Mouse (Mus musculus) adrenal gland, postnatal 10 days (tissue): ENCODE measurements around the gene Rab5c. TPM values are rescaled to one million over a fixed set of nuclear protein-coding genes. Genes with fewer than 3 reads are reported as not detected.

ENCODE experiments used
- DNase-seq: peaks from one replicate; pipeline ENCODE4 v3.0.0; 2021; ENCODE audit warnings: mixed read lengths
- long read RNA-seq, 2 experiments: library from polyadenylated mRNA; stranded (forward); transcript quantifications; one replicate each; pipeline ENCODE4 v2.0.0; 2021
- total RNA-seq, 2 experiments: library from RNA; stranded (reverse); gene quantifications; 2 replicates each; pipeline ENCODE4 v1.2.3; 2021

Gene Rab5c
- total RNA-seq, result 100 to 1,000 TPM; 182 to 183 TPM
- long read RNA-seq, experiment 1, transcript Rab5c-202 (6 exons, 1,915 nt), result major isoform, 9 of 54 reads
- long read RNA-seq, experiment 1, partial matches to known transcripts, result 2 of 54 reads
- long read RNA-seq, experiment 1, other reads (novel, unspliced or antisense), result 42 of 54 reads
- long read RNA-seq, experiment 2, transcript Rab5c-202 (6 exons, 1,915 nt), result major isoform, 24 of 37 reads
- long read RNA-seq, experiment 2, partial matches to known transcripts, result 4 of 37 reads
- long read RNA-seq, experiment 2, other reads (novel, unspliced or antisense), result 8 of 37 reads

DNA sequence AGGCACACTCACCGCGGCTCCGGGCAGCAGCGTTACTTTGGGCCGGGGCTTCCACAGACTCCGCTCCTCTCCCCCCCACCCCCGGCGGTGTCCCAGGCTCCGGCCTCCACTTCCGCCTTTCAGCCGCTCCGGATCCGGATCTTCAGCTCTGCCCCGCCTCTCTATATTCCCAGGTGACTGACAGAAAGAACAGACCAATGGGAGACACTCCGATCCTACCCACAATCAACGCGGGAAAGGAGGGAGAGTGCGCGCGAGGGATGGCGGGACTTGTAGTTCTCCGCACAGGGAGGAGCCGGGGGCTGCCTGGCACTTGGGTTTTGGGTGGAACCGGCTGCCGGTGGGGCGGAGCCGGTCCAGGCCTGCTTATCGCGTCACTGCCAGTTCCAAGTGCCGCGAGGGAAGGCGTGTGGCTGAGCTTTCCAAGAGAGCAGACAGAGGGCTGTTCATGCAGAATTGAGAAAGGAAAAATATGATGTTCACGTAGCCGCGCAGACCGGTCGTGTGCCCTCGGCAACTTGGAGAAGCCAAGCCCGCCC is at the start of gene Rab5c:
Gene Rab5c (minus strand): TSS at position 150 of the 539 bp plus-strand sequence.
- DNase-seq, result peak; percentile 99

DNA sequence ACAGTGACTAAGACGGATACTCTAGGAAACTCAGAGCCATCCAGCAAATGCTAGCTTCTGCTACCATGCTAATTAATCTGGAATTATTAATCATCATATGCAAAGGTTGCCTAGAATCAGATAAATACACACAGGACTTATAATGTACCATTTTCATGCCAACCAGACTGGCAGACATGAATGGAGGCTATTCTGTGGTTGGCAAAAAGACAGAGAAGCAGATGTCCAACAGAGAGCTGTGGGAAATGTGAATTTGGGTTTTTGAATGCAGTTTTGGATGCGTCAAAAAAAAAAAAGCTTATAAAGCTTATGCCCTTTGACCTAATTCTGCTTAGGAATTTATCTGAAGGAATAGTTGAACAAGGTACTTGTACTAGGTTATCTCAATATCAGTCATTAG is 47.8 kb upstream of the Rab5c start:
- no peak for DNase-seq

DNA sequence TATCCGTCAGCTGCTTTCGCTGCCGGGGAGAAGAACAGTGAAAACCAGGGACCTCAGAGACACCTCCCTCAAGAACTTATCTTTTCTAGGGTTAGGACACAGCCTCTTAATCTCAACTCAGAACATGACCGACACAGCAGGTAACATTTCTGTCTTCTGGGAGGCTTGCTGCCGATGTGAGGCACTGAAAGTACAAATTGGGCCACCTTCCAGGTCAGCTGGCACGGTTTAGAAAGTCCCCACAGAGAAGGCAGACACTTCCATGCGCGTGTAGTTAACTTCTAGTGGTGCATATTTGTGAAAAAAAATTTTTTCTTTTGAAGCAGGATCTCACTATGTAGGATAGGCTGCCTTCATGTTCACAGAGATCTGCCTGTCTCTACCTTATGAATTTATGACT is 46.3 kb upstream of the Rab5c start:
- DNase-seq, result peak; percentile 54

DNA sequence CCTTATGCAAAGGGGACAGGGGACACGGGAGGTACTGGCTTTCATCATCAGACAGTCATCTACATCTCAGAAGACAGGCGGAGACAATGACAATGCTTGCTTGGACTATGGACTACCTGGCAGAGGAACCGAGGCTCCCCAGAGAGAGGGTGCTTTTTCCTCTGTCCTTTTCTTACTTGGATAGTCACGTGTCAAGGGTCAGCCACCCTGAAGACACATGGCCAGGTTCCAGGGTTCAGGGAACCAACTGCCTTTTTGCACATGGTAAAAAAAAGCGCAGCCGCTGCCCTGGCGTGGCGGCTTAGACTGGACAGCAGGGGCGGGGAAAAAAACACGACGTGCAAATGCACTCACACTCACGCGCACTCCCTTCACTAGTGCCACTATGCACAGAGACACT is 44.6 kb upstream of the Rab5c start:
- no peak for DNase-seq

DNA sequence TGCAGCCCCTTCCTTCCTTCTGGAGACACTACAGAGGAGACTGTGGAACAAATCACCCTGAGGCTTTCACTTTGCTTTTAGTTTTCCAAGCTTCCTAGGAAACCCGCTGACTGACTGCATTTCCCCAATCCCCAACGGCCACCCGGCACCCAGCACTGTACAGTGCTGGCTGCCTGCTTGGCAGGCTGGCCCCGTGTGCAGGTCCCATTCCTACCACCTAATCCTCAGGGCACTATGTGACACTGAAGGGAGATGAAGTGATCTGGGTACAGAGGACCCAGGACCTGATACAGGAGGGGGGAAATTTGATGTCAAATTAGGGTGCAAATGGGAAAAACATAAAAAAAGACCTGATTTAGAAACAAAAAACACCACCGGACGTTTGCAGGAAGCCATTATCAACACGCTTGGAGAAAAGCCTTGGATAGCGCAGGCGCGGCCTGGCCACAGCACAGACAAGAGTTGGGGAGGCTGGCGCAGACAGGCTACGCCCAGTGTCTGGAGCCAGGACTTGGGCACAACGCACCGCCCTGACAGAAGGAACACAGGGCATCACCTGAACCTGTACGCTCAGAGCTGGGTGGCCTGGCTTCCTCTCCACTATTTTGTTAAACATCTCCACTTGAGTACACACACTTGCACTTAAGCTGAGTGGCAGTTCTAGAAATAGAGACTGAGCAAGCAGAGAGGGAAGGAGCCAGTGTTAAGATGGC is 43.9 kb upstream of the Rab5c start:
- no peak for DNase-seq

DNA sequence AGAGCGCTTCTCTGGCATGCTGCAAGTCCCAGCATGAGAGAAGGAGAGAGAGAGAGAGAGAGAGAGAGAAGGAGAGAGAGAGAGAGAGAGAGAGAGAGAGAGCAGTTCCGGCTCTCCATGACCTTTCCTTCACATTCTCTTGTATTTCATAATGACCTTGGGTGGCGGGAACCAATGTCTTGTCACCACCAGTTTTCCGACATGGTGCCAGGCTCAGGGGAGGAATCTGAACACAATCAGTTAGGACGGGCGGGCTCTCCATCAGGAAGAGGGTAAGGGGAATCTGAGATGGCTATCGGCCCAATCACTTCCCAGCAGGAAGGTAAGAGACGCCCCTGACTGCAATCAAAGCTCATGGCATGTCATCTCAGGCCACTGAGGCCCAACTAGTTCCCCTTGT is 42.2 kb upstream of the Rab5c start:
- DNase-seq, result peak; percentile 47

DNA sequence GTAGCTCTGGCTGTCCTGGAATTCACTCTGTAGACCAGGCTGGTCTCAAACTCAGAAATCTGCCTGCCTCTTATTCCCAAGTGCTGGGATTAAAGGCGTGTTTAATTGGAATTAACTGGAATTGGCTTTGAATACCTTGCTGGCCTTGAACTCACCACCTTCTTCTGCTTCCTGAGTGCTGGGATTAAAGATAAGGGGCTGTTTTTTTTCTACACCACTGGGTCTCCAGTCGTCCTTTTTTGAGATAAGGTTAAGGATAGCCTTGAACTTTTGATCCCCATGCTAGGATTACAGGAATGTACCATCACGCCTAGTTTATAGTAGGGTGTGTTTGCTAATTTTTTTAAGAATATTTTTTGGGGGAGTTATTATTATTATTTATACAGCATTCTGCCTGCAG is 40.1 kb upstream of the Rab5c start:
- no peak for DNase-seq

DNA sequence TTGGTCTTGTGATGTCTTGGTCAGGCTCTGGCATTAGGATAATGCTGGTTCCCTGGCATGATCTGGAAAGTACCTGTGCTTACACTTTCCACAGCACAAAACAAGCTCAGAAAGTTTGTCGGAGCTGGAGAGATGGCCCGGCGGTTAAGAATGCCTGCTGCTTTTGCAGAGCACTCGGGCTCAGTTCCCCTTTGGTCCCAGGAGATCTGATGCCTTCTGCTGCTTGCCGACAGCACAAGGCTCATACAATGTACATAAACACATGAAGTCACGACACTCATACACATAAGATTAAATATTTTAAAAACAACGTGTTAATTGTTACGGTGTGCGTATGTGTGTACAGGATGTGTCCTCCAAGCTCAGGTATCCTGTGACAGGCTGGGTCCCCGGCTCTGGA is 37.9 kb upstream of the Rab5c start:
- DNase-seq, result no peak

DNA sequence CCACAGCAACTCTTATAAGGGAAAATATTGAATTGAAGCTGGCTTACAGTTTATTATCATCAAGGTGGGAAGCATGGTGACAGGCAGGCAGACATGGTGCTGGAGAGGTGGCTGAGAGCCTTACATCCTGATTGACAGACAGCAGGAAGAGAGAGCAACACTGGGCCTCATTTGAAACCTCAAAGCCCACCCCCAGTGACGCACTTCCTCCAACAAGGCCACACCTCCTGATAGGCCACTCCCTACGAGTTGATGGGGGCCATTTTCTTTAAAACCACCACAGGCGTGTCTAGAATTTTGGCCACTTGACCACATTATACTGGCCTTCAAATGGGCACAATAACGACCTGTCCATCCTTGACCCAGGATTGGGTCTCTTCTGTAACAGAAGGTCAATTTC is 36.2 kb upstream of the Rab5c start:
- DNase-seq, result no peak

DNA sequence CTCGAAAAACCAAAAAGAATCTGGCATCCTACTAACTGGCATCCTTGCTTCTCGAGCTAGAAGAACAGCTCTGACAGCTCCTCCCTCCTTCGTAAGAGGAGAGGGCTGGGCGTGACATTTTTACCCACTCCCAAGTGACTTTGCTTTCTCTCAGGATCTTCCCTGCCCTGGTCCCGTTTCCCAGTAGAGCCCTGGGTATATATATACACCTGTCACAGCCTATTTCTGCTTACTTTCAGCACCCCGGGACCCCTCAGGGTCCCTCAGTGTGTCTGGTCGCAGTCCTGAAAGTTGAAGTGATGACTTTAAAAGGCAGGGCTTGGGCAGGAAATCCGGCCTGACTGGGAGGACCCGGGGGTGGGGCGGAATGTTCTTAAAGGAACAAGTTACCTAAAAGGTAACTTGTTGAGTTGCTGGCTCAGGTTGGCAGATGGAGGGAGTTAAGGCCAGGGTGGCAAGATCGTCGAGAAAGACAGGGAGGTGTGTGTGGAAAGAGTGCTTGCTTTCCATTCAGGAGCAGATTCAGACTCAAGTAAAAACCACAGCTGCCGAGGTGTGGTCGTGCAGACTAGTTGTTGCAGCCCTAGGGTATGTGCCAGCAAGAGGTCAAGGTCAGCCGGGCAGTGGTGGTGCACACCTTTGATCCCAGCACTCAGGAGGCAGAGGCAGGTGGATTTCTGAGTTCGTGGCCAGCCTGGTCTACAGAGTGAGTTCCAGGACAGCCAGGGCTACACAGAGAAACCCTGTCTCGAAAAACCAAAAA is 32.8 kb upstream of the Rab5c start, which contains the start of gene Ghdc:
Gene Ghdc (minus strand): TSS at position 312 of the 763 bp plus-strand sequence.
- peak; percentile 93 for DNase-seq

DNA sequence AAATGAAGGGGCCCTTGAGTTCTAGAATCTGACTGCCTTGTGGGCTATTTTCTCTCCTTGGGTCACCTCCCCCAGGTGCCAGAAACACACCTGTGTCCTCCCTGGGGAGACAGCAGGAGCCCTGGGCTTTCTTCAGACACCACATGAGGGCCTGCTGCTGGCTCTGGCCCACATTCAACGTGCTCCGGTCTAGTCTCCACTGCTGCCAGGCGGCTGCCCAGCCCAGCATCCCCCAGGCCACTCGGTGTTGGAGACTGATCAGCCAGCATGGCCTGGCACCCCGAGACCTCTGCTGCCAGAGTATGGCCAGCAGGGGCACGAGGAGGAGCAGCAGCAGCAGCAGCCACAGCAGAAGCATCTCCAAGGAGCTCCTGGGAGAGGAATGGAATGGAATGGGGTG is 32.0 kb upstream of the Rab5c start:
- no peak for DNase-seq

DNA sequence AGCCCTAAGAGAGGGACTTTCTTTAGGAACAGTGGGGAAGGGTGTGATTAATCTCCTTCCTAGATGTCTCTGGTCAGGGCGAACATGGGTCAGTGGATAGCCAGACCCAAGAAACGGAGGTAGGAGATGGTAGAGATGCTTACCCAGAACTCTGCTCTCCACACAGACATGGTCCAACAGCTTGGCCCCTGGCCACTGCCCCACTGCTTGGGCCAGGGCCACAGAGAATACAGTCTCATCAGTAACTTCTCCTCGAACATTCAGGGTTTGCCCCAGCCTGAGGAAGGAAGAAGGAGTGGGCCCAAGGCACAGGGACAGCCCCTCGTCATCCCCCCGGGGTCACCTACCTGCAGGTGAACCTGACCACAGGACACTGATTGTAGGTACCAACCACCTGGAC is 29.9 kb upstream of the Rab5c start:
- DNase-seq, result no peak

DNA sequence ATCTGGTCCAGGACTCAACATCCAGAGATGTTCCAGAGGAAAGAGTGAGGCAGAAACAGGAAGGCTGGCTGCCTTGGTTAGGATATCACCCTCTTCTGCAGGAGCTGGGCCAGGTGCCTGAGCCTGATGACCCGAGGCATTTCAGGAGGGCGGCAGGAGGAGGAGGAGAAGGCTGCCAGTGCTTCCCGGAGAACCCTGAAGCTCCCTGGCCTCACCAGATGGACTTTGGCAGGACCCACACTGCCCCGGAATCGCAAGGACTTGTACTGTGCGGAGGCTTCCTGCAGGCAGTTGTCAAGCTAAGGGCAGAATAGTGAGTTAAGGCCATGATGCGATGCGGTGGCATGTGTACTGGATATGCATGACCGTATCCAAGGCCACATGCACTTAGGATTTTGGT is 28.7 kb upstream of the Rab5c start:
- no peak for DNase-seq

DNA sequence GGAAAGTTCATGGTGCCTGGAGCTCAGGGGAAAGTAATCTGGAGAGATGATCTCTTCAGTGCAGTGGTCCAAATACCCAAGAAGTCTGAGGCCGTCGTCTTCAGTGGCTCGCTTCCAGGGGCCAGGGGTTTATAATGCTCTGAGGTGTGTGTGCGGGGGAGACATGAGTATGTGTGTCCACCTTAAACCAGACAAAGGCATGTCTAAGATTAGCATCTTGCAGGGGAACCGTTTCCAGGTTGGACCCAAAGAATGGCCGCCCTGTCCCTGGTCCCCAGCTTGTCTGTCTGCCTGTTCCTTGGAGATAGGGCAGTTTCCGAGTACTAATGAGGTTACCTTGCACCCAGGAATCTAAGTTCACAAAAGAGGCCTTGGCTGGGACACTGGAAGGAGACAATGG is 24.8 kb upstream of the Rab5c start, which contains the start of gene Hcrt:
Gene Hcrt (minus strand): TSS at position 101 of the 400 bp plus-strand sequence.
- no peak for DNase-seq

DNA sequence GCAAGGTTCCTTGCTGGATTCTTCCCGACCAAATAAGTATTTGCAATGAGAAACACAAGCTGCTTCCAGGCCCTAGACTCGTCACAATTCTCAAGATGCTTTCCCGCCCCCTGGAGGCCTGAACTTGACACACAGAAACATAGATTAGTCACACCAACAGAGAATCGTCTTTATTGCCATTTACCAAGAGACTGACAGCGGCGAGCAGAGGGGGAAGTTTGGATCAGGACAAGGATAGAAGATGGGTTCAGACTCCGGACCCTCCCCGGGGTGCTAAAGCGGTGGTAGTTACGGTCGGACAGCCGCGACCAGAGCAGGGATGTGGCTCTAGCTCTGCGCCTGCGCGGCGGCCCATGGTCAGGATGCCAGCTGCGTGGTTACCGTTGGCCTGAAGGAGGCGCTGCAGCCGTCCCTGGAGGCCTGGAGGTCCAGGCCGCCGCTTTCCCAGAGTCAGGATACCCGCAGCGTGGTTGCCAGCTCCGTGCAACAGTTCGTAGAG is 23.6 kb upstream of the Rab5c start:
- peak; percentile 95 for DNase-seq

DNA sequence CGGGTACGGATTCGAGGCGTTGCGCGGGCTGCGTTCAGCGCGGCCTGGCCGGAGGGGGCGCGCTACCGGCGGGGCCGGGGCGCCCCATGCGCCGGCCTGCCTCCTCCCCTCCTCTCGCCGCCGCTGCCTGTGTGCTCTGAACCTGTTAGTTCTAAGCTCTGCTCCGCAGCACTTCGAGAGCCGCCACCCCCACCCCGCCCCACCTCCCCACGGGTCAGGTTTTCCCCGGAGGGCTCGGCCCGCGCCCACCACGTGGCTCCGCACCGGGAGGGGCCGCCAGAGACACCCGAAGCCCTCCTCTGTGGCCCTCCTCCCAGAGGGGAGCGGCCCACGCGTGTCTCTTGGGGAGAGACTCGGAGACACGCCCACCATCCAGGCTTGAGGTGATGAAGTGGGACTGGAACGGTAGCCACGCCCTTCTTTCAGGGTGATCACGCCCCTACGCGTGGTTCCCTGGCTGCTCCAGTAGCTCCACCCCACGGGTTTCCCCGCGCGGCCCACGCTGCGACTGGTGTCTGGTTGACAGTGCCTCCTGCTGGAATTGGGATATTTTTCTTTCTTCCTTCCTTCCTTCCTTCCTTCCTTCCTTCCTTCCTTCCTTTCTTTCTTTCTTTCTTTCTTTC is 21.7 kb upstream of the Rab5c start, which contains the start of gene Kcnh4:
Gene Kcnh4 (minus strand): TSS at position 332 of the 623 bp plus-strand sequence.
- DNase-seq, result peak; percentile 66

DNA sequence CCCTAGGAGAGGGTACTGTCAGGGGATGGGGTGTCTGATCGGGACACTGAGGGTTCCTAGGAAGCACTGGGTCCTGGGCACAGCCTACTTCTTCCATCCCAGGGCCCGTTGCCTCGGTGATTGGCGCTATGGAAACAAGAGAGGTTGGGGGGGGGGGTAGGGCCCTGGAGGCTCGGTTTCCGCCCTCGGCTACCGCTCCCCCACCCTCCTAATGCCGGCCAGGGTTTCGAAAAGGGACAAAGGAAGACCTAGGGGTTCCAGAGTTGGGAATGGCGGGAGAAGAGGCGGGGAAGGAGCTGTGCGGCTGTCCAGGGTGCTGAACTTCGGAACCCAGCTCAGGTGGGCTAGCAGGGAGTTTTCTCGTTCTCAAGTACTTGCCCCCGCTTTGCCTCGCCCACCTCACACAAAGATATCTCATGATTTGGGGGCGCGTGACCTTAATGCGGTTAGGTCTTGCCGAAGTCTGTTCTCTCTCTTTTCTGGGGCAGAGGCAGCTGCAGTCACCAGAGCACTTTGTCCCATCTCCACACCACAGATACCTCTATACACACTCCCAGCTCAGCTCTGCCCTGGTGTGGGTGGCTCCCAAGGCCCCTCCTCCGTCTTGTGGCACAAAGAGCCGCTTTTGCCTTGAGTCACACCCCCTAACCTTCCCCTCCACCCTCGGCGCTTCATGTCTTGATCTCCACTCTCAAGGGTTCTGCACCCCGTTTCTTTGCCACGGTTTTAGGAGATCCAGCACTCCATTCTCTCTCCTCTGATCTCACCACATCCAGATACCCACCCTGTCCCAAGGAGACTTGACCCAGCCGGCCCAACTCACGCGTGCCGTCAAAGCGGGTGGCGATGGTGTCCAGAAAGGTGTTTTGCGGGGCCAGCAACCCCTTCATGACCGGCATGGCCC is 20.9 kb upstream of the Rab5c start:
- peak; percentile 80 for DNase-seq

DNA sequence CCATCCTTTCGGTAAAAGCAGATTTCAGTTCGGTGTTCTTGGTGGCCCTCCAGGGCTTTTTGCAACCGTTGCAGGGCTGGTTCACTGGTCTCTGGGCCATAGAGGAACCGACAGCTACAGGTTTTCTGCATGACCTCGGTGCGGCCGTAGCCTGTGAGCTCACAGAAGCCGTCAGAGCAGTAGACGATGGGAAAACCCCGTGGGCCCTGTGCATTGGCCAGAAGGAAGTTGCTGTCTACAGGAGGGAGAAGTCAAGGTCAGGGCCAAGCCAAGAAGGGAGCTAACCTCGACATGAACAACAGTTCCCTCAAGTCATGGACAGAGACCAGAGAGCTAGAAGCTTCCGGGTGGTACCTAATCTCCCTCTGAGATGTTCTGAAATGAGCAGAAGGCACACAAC is 19.6 kb upstream of the Rab5c start:
- no peak for DNase-seq

DNA sequence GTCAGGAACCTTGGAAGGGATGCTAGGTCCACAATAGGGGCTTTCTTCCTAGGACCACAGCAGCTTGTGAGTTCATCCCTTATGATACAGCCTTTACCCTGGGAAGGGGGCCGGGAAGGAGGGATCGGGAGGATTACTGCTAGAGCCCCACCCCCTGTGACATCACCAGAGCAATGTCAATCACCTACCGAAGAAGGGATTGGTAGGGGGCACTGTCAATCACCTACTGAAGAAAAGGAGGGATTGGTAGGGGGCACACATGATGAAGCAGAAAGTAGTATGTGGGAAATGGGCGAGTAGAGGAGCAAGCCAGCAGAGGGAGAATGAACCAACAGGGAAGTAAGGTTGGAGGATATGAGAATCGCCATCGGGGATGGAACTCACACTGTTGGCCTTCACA is 18.5 kb upstream of the Rab5c start:
- DNase-seq, result no peak

DNA sequence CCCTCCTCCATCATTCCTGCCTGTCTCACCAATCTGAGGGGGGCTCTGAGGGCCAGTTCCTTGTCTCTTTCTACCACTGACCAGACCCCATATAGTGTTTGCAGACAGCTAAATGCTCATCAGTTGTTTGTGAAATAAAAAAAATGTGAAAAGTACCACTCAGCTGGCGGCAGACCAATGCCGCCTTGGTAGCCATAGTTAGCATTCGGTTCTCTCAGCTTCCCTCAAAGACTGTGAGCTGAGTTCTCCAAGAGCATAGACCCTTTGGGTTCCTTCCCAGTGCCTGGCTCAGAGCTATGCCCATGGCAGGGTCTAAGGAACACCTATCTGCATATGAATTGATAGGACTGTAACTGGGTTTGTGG is 16.7 kb upstream of the Rab5c start:
- DNase-seq, result no peak
